ENCODE assay signal across 8 mouse cellular contexts in the genomic region with DNA sequence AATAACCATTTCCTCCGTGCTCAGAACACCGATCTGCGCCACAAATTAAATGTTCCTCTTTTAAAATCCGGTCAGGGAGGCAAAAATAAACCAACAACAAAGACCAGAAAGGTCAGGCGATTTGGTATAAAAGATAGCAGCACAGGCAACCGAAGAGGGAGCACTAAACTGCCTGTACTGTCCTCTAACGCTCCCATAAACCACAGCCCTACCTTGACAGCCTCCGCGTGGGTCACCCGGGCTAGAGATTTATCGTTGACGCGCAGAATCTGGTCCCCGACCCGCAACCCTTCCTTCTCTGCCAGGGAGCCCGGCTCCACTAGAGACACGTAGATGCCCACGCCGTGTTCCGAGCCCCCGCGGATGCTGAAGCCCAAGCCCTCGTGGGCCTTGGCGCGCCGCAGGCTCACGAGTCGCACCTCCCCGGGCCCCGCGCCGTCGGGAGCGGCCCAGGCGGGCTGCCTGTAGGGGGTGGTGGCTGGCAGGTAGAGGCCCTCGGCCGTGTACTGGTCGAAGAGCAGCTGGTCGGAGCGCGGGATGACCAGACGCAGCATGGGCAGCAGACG. TPM values are rescaled to one million over a fixed set of nuclear protein-coding genes. Genes with fewer than 3 reads are reported as not detected.
DNase-seq lines count a peak whose midpoint lies in the region; ATAC-seq and TF ChIP-seq lines count a peak whose summit lies in the region.

No protein-coding gene starts in this region.

- no peaks in the 10 kb centered on the region for H3K36me3 ChIP-seq in testis, adult 2 months (ENCODE audit: control insufficient read depth, insufficient read depth, low read length)
- H3K36me3 ChIP-seq in limb, embryonic 13.5 days: no peaks in the 10 kb centered on the region
- no peaks in the 10 kb centered on the region for H3K36me3 ChIP-seq in stomach, postnatal 0 days (ENCODE audit: control insufficient read depth, insufficient read depth, low read length)

- DNase-seq in gastrocnemius, adult 2 months: no peak
- no peak for DNase-seq in gastrocnemius, postnatal 36 days
- no peak for DNase-seq in testis, postnatal 10 days (ENCODE audit: low spot score)
- DNase-seq in stomach, postnatal 0 days (ENCODE audit: low spot score): no peak
- DNase-seq in cerebellum, postnatal 4 days (ENCODE audit: low spot score in 2 of 2): no peak
- DNase-seq in embryo, embryonic 11 days: no peak

- H3K4me1 ChIP-seq in testis, adult 2 months (ENCODE audit: control insufficient read depth, insufficient read depth, low read length): peaks cover 14% of the 10 kb centered on the region
- H3K4me1 ChIP-seq in limb, embryonic 13.5 days: peaks cover 54% of the 10 kb centered on the region
- H3K4me1 ChIP-seq in stomach, postnatal 0 days (replicated peaks; ENCODE audit: control insufficient read depth, insufficient read depth): no peaks in the 10 kb centered on the region

- peak overlapping the region; percentile 81 for H3K9ac ChIP-seq in limb, embryonic 13.5 days
- H3K9ac ChIP-seq in stomach, postnatal 0 days (ENCODE audit: low read length): peak overlapping the region; percentile 66

- H3K4me3 ChIP-seq in gastrocnemius, adult 2 months: peak overlapping the region; percentile 74
- H3K4me3 ChIP-seq in testis, adult 2 months (ENCODE audit: control insufficient read depth, low read depth, low read length): peak overlapping the region; percentile 92
- H3K4me3 ChIP-seq in limb, embryonic 13.5 days: peak overlapping the region; percentile 76
- peak overlapping the region; percentile 58 for H3K4me3 ChIP-seq in stomach, postnatal 0 days (ENCODE audit: low read depth, low read length)

- no peak overlapping the region for H3K27ac ChIP-seq in gastrocnemius, adult 2 months
- no peak overlapping the region for H3K27ac ChIP-seq in testis, adult 2 months (ENCODE audit: control insufficient read depth, insufficient read depth, low read depth, low read length)
- H3K27ac ChIP-seq in limb, embryonic 13.5 days: no peak overlapping the region
- no peak overlapping the region for H3K27ac ChIP-seq in stomach, postnatal 0 days (replicated peaks)

- no peak for TF ChIP-seq EP300 in stomach, postnatal 0 days (optimal IDR thresholded peaks at IDR 0.05)

- TF ChIP-seq POLR2A in testis, adult 2 months (IDR thresholded peaks at IDR 0.05; ENCODE audit: control insufficient read depth, low read depth, low read length): no peak

- 1% methylated on average over 43 of the region's 43 CpGs for WGBS in limb, embryonic 13.5 days
- WGBS in stomach, postnatal 0 days: 7% methylated on average over 43 of the region's 43 CpGs

- H3K9me3 ChIP-seq in limb, embryonic 13.5 days: no peaks in the 10 kb centered on the region
- no peaks in the 10 kb centered on the region for H3K9me3 ChIP-seq in stomach, postnatal 0 days (ENCODE audit: control insufficient read depth, low read length)

- TF ChIP-seq CTCF in gastrocnemius, adult 2 months (IDR thresholded peaks at IDR 0.05): no peak
- no peak for TF ChIP-seq CTCF in testis, adult 2 months (IDR thresholded peaks at IDR 0.05; ENCODE audit: control insufficient read depth, insufficient read depth, insufficient replicate concordance, low read depth, low read length)
- peak; percentile 27; the same call in 1 of the 2 replicates for TF ChIP-seq CTCF in stomach, postnatal 0 days (IDR thresholded peaks at IDR 0.05; ENCODE audit: low read depth)

- H3K4me2 ChIP-seq in limb, embryonic 13.5 days (replicated peaks): peak overlapping the region; percentile 90
- H3K4me2 ChIP-seq in stomach, postnatal 0 days (replicated peaks; ENCODE audit: low read depth): peak overlapping the region; percentile 98

- no peaks in the 10 kb centered on the region for H3K27me3 ChIP-seq in testis, adult 2 months (ENCODE audit: control insufficient read depth, insufficient read depth, low read length)
- peaks cover 11% of the 10 kb centered on the region; the same call in 1 of the 2 replicates for H3K27me3 ChIP-seq in limb, embryonic 13.5 days
- no peaks in the 10 kb centered on the region for H3K27me3 ChIP-seq in stomach, postnatal 0 days (ENCODE audit: control insufficient read depth, insufficient read depth, low read length)

- peak; percentile 10; the same call in 1 of the 2 replicates for ATAC-seq in limb, embryonic 13.5 days (ENCODE audit: low FRiP score, low read depth)
- no peak for ATAC-seq in stomach, postnatal 0 days (ENCODE audit: low FRiP score, low TSS enrichment)

- intact Hi-C loops in gastrocnemius, adult 2 months (cut with DNase I): no loop called here
- intact Hi-C loops in gastrocnemius, postnatal 36 days (cut with DNase I): no loop called here

RNA-seq across cellular contexts. Expression of a gene that starts 1.3 kb away (rescaled TPM):
- 1 to 10 TPM; 1.6 to 2.2 TPM for total RNA-seq in gastrocnemius, adult 2 months (2021)
- 1 to 10 TPM; 2.2 to 2.5 TPM for total RNA-seq in gastrocnemius, postnatal 36 days (2021)
- polyA plus RNA-seq in testis, adult 2 months (2012; rRNA removed): 22.5 and 26.1 TPM in 2 replicates
- 8.1 and 10.4 TPM in 2 replicates for polyA plus RNA-seq in limb, embryonic 13.5 days (2015; fragmentation: Nextera tagmentation; extraction: Ambion mirVana)
- 1.2 and 2.0 TPM in 2 replicates for polyA plus RNA-seq in stomach, postnatal 0 days (2015; fragmentation: Nextera tagmentation; extraction: Ambion mirVana)

RNA-seq across cellular contexts. Expression of a gene that starts 50.1 kb away (rescaled TPM):
- total RNA-seq in gastrocnemius, adult 2 months (2021): 100 to 1,000 TPM; 212 to 239 TPM
- 100 to 1,000 TPM; 209 to 253 TPM for total RNA-seq in gastrocnemius, postnatal 36 days (2021)
- polyA plus RNA-seq in testis, adult 2 months (2012; rRNA removed): 83.4 and 95.0 TPM in 2 replicates
- polyA plus RNA-seq in limb, embryonic 13.5 days (2015; fragmentation: Nextera tagmentation; extraction: Ambion mirVana): 317 and 318 TPM in 2 replicates
- 221 and 234 TPM in 2 replicates for polyA plus RNA-seq in stomach, postnatal 0 days (2015; fragmentation: Nextera tagmentation; extraction: Ambion mirVana)
